Mouse (Mus musculus) adrenal gland, adult 10 weeks (tissue): Measurements from ENCODE around the gene Armc9. TPM values are rescaled to one million over a fixed set of nuclear protein-coding genes. Genes with fewer than 3 reads are reported as not detected.

ENCODE experiments used
- polyA plus RNA-seq: library from polyadenylated mRNA; stranded (reverse); fragments of 350-450 nt; fragmentation: Illumina TruSeq; extraction: RNeasy Lipid Tissue Mini Kit (QIAGEN cat#74804); gene quantifications from one replicate; pipeline ENCODE4 v1.2.3, GENCODE M21; 2014; ENCODE audit warnings: low read depth, low replicate concordance

The Armc9 gene
- 5.1 TPM for polyA plus RNA-seq

DNA sequence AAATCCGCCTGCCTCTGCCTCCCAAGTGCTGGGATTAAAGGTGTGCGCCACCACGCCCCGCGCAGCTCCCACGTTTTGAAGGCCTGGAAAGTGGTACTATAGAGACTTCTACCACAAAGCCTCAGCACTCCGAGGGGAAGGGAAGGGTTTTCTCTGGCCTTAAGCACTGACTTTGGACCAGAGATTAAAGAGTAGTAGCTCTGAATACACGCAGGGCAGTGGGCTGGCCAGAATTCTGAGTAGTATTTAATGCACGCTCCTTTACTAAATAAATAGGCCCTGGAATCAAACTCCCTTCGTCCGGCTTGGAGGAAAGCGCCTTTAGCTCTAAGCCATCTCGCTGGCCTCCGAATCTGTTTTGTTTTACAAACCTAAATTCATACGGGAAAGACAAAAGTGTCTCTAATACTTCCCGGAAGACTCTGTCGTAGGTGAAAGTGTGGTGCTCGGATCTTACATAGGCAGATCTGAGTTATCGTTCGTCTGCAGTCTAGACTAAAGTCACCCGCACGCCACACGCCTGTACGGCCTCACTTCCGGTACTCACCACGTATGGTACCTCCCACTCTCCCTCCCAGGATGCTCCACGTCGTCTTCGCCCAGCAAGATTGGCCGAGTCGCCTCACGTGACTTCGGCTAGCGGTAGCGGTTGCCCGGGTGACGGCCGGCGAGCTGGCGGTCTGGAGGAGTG is at the start of gene Armc9:
Gene Armc9 (plus strand): TSS at position 648 of the 691 bp plus-strand sequence.

DNA sequence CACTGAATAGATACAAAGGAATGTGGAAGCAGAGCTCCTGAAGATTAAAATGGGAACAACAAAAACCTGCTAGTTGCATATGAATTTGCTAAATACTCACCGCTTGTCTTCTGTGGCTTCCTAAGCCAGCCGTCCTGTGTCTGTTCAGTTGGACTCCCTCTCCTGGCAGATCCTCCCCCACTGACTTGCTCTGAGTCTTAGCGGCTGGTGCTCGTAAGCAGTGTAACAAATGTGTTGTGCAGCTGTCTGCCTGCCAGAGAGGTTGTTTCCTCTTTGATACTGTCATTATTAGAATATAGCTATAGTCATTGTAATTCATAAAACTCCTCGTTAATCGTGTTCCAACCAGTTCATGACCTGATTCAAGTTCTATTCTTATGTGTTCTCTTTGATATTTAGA is 42.8 kb upstream of the Armc9 start, which contains the start of gene Htr2b:
Gene Htr2b (minus strand): TSS at position 192 of the 400 bp plus-strand sequence.

GRCm38 (mm10) chr1:86133337-86133736 is 21.2 kb upstream of the Armc9 start, which contains the start of gene Gm21972:
Gene Gm21972, plus strand, starts transcription at chr1:86133637.

DNA sequence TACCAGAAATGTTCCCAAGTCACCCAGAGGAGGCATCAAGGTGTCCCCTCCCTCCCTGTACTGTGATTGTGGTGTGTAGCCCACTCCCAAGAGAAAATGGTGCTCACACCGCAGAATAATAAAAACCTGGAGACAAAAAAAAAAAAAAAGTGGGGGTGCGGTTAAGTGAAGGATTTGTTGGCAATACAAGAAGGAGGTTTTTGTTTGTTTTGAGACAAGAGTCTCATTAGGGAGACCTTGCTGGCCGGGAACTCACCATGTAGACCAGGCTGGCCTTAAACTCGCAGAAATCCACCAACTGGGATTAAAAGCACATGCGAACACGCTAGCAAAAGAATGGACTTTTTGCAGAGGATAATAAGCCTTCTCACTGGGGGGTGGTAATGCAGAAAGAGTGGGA is 148.0 kb downstream of the Armc9 start, which contains the start of gene B3gnt7:
Gene B3gnt7 (plus strand): TSS at position 301 of the 400 bp plus-strand sequence.

Other genes with a start within 250 kb of the Armc9 start
- gene 4933407L21Rik, start 226.3 kb upstream of the Armc9 start, polyA plus RNA-seq: not detected
- gene Gpr55, start 193.8 kb upstream of the Armc9 start, polyA plus RNA-seq: 9.4 TPM
- gene Spata3, start 138.0 kb upstream of the Armc9 start, polyA plus RNA-seq: not detected
- gene 2810459M11Rik, start 108.9 kb upstream of the Armc9 start, polyA plus RNA-seq: 0.64 TPM
- 300 TPM for gene Psmd1, start 90.4 kb upstream of the Armc9 start, polyA plus RNA-seq
- gene Htr2b, start 42.8 kb upstream of the Armc9 start, polyA plus RNA-seq: not detected
- not detected for gene Gm21972, start 21.1 kb upstream of the Armc9 start, polyA plus RNA-seq
- gene B3gnt7, start 148.1 kb downstream of the Armc9 start, polyA plus RNA-seq: not detected
- gene Ncl, start 204.6 kb downstream of the Armc9 start, polyA plus RNA-seq: 471 TPM